Mouse (Mus musculus): ENCODE data around the gene Rpl27. TPM values are rescaled to one million over a fixed set of nuclear protein-coding genes. Genes with fewer than 3 reads are reported as not detected.
"Not testable (repeated sequence)": the region's sequence is repeated elsewhere in the genome, so short reads cannot be mapped to it uniquely, and the experiment has no call there.

The Rpl27 gene
- polyA plus RNA-seq, 1 experiment from 2014 or later, result 344 TPM

DNA sequence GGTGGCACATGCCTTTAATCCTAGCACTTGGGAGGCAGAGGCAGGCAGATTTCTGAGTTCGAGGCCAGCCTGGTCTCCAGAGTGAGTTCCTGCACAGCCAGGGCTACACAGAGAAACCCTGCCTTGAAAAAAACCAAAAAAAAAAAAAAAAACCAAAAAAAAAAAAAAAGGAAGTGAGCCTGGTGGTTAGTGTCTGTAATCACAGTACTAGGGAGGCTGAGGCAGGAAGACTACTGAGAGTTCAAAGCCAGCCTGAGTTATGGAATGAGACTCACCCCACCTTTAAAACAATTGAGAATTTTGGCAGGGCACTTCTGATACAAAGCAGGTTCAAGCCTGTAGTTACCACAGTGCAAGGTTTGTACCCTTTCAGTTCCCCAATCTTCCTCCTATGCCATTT is 31.6 kb downstream of the Rpl27 start:
- H3K36me3 ChIP-seq, result peaks cover 11% of the 10 kb centered on the region; the same call in 1 of the 2 replicates
- H3K27ac ChIP-seq, result peak overlapping the region; percentile 42
- H3K9ac ChIP-seq; H3K4me2 ChIP-seq (replicated peaks); H3K27me3 ChIP-seq; ATAC-seq (ENCODE audit: low FRiP score); H3K9me3 ChIP-seq (replicated peaks); H3K4me3 ChIP-seq: not testable (repeated sequence)
- 87% methylated on average over 1 of the region's 1 CpGs for WGBS
- H3K4me1 ChIP-seq, result peaks cover 54% of the 10 kb centered on the region

DNA sequence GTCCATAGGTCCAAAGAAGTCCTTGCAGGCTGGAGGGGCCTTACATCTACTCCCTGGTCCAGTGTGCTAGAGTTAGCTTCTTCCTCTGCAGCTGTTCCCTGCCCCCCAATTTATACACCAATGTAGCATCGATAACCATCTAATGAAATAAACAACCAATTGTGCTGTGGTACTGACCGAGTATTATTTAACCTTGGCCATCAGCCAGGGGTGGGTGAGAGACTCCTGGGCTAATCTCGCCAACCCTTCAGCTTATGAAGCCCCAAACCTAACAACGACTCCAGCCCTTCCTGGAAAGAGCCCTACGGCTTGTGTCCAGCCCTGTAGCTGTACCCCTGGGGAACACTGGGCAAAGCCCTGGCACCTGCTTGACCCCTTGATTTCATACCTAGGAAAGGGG is 32.2 kb downstream of the Rpl27 start:
- no peak for ATAC-seq (ENCODE audit: low FRiP score)
- H3K9ac ChIP-seq, result no peak overlapping the region
- WGBS, result 70% methylated on average over 5 of the region's 5 CpGs
- H3K9me3 ChIP-seq (replicated peaks), result no peaks in the 10 kb centered on the region
- H3K4me2 ChIP-seq (replicated peaks), result no peak overlapping the region
- peak overlapping the region; percentile 42 for H3K27ac ChIP-seq
- H3K4me1 ChIP-seq, result peaks cover 55% of the 10 kb centered on the region
- H3K27me3 ChIP-seq, result no peaks in the 10 kb centered on the region
- H3K4me3 ChIP-seq, result no peak overlapping the region
- peaks cover 11% of the 10 kb centered on the region; the same call in 1 of the 2 replicates for H3K36me3 ChIP-seq

- not testable (repeated sequence) for H3K9me3 ChIP-seq (replicated peaks); H3K4me2 ChIP-seq (replicated peaks); H3K36me3 ChIP-seq; H3K4me3 ChIP-seq; H3K27me3 ChIP-seq; ATAC-seq (ENCODE audit: low FRiP score); H3K9ac ChIP-seq
- H3K27ac ChIP-seq, result peak overlapping the region; percentile 95; the same call in 1 of the 2 replicates
- peaks cover 57% of the 10 kb centered on the region for H3K4me1 ChIP-seq
- WGBS, result 80% methylated on average over 4 of the region's 4 CpGs
Observed at GRCm38 (mm10) chr11:101476361-101476760, 34.3 kb downstream of the Rpl27 start.

DNA sequence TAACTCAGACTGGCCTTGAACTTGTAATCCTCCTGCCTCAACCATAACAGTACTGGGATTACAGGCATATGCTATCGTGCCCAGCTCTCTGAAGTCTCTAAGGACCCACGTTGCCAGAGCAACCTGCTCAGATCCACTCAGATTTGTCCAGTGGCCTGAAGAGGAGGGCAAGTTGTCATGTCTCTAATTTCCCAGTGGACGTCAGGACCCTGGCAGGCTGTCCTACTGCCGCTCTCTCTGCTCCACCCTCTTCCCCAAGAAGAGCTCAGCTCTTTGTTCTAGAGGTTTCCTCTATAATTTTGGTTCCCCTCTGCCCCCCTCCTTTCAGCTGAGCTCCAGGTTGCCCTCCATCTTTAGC is 35.1 kb downstream of the Rpl27 start:
- Histone ChIP-seq H3K4me1 (peaks cover 51% of the 10 kb centered on the region), H3K27ac (peak overlapping the region; percentile 95), H3K36me3 (no peaks in the 10 kb centered on the region), H3K27me3 (no peaks in the 10 kb centered on the region), H3K9me3 (replicated peaks) (no peaks in the 10 kb centered on the region), H3K4me3 (no peak overlapping the region), H3K9ac (no peak overlapping the region; the same call in 1 of the 2 replicates), H3K4me2 (replicated peaks) (no peak overlapping the region; the same call in 1 of the 2 replicates)
- ATAC-seq (ENCODE audit: low FRiP score), result peak; percentile 77
- WGBS, result 20% methylated on average over 4 of the region's 4 CpGs

- Histone ChIP-seq H3K4me1 (peaks cover 46% of the 10 kb centered on the region), H3K9ac (no peak overlapping the region; the same call in none of the 2 replicates), H3K36me3 (no peaks in the 10 kb centered on the region), H3K4me2 (replicated peaks) (peak overlapping the region; percentile 42), H3K4me3 (no peak overlapping the region), H3K27me3 (no peaks in the 10 kb centered on the region), H3K27ac (peak overlapping the region; percentile 95), H3K9me3 (replicated peaks) (no peaks in the 10 kb centered on the region)
- peak; percentile 87 for ATAC-seq (ENCODE audit: low FRiP score)
- WGBS, result 23% methylated on average over 10 of the region's 10 CpGs
Observed at GRCm38 (mm10) chr11:101477552-101478211, 35.6 kb downstream of the Rpl27 start.

DNA sequence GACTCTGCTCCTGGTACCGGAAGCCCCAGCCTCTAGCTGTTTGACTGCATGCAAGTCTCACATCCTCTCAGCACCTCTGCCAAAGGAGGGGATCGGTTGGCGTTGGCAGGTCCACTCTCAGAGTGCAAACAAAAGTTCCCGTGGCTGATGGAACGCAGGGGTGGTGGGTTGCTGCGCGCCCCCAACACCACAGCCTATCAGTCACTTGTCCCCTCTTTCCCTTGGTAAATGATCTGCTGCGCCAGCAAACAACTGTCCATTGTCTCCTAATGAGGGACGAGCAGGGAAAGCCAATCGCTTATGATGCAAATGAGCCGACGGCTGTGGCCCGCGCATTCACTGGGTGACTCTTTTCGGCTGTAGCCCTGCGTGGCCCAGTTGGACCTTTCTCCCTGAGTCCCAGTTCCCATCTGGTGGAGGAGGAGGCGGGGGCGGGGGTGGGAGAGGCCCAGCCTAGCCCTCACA is 37.1 kb downstream of the Rpl27 start:
- WGBS, result 2% methylated on average over 18 of the region's 18 CpGs
- peak overlapping the region; percentile 95 for H3K27ac ChIP-seq
- H3K9ac ChIP-seq, result peak overlapping the region; percentile 48
- peak overlapping the region; percentile 42 for H3K4me2 ChIP-seq (replicated peaks)
- H3K4me3 ChIP-seq, result peak overlapping the region; percentile 16
- H3K27me3 ChIP-seq, result no peaks in the 10 kb centered on the region
- H3K36me3 ChIP-seq, result no peaks in the 10 kb centered on the region
- peaks cover 47% of the 10 kb centered on the region for H3K4me1 ChIP-seq
- H3K9me3 ChIP-seq (replicated peaks), result no peaks in the 10 kb centered on the region
- peak; percentile 79 for ATAC-seq (ENCODE audit: low FRiP score)

- Histone ChIP-seq H3K4me2 (replicated peaks) (no peak overlapping the region), H3K9me3 (replicated peaks) (no peaks in the 10 kb centered on the region), H3K27ac (peak overlapping the region; percentile 95; the same call in 1 of the 2 replicates), H3K4me1 (peaks cover 48% of the 10 kb centered on the region), H3K9ac (no peak overlapping the region), H3K4me3 (no peak overlapping the region), H3K27me3 (no peaks in the 10 kb centered on the region), H3K36me3 (no peaks in the 10 kb centered on the region)
- ATAC-seq (ENCODE audit: low FRiP score), result no peak
- 58% methylated on average over 6 of the region's 6 CpGs for WGBS
Observed at GRCm38 (mm10) chr11:101480912-101481311, 38.8 kb downstream of the Rpl27 start.

DNA sequence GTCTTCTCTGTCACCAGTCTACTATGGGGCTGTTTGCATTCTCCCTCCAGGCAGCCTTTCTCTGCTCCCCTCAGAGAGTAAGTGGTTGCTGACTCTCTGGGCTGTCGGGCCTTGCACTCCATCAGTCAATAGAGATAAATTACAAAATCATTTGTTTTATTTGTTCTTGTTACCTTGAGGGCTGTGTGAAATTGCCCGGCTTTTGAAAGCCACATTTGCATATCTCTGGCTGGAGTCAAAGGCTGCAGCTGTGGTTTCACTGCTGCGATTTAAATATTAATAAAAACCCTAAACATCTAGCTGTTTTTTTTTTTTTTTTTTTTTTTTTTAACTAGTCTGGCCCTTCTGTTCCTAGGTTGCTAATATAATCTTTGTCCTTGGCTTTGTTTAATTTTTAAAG is 41.7 kb downstream of the Rpl27 start:
- H3K27ac ChIP-seq, result peak overlapping the region; percentile 87
- WGBS, result 31% methylated on average over 3 of the region's 3 CpGs
- H3K4me2 ChIP-seq (replicated peaks), result no peak overlapping the region
- H3K4me3 ChIP-seq, result no peak overlapping the region
- H3K9me3 ChIP-seq (replicated peaks), result no peaks in the 10 kb centered on the region
- H3K9ac ChIP-seq, result no peak overlapping the region
- no peak for ATAC-seq (ENCODE audit: low FRiP score)
- H3K36me3 ChIP-seq, result no peaks in the 10 kb centered on the region; the same call in 1 of the 2 replicates
- peaks cover 34% of the 10 kb centered on the region for H3K4me1 ChIP-seq
- H3K27me3 ChIP-seq, result no peaks in the 10 kb centered on the region

DNA sequence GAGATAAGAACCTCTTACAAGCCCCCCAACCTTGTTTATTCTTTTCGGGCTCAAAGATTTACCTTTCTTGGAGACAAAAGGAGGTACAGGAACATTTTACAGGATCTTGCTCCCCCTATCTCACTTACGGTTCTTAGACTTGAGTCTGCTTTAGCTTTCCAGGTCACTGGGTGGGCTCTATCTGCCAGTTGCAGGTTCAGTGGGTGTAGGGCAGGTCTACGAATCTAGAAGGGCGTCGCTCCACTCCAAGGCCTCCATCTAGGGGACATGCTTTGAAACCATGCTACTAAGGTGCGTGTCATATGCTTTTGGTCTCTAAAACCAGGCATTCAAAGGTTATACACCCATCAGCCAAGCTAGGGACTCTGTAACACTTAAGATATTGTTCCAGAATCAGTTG is 42.1 kb downstream of the Rpl27 start:
- H3K27ac ChIP-seq, result peak overlapping the region; percentile 87
- no peak overlapping the region for H3K4me2 ChIP-seq (replicated peaks)
- H3K4me1 ChIP-seq, result peaks cover 30% of the 10 kb centered on the region
- no peak overlapping the region for H3K4me3 ChIP-seq
- no peaks in the 10 kb centered on the region for H3K9me3 ChIP-seq (replicated peaks)
- 72% methylated on average over 6 of the region's 6 CpGs for WGBS
- H3K9ac ChIP-seq, result no peak overlapping the region
- H3K36me3 ChIP-seq, result no peaks in the 10 kb centered on the region; the same call in 1 of the 2 replicates
- no peaks in the 10 kb centered on the region for H3K27me3 ChIP-seq
- no peak for ATAC-seq (ENCODE audit: low FRiP score)

DNA sequence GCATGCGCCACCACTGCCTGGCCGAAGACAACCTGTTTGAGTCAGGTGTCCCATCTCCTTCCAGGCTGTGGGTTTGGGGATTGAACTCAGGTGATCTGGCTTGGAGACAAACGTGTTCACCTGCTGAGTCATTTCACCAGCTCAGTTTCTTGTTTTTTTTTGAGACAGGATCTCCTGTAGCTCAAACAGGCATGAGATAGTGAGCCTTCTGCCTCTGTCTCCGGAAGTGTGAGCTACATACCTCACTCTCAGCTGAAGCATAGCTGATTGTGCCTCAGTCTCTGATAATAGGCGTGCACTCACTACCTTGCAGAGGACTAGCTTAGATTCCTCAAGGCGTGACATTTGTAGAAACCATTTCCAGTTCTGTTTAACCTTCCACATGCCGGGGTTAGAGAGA is 42.7 kb downstream of the Rpl27 start:
- H3K27me3 ChIP-seq, result no peaks in the 10 kb centered on the region
- ATAC-seq (ENCODE audit: low FRiP score), result no peak
- no peak overlapping the region for H3K4me2 ChIP-seq (replicated peaks)
- no peak overlapping the region for H3K9ac ChIP-seq
- H3K36me3 ChIP-seq, result peaks cover 5% of the 10 kb centered on the region; the same call in 1 of the 2 replicates
- H3K4me1 ChIP-seq, result peaks cover 24% of the 10 kb centered on the region
- no peaks in the 10 kb centered on the region for H3K9me3 ChIP-seq (replicated peaks)
- no peak overlapping the region for H3K4me3 ChIP-seq
- peak overlapping the region; percentile 81; the same call in 1 of the 2 replicates for H3K27ac ChIP-seq
- 88% methylated on average over 7 of the region's 7 CpGs for WGBS

DNA sequence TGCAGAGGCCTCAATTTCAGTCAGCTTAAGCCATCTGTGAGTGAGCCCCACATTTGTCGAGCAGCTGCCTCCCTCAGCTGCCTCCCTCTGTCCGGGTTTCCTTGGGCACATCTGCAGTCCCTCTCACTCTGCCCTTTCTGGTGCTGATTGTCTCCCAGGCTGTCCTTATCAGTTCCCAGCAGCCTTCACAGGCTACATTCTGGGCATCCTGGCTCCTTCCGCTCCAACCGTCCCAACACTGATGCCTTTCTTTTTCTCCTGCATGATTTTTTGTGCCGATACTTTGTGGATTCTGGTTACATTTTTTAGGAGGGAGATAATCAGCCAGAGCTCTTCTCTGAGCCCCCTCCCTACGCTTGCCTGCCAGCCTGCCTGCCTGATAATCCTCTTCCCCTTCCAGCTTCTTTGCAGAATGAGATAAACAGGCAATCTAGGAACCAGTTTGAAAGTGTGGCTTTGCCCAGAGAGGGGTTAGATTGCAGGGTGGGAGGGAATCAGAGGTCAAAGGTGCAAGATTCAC is 43.5 kb downstream of the Rpl27 start:
- Histone ChIP-seq H3K27me3 (no peaks in the 10 kb centered on the region), H3K4me2 (replicated peaks) (no peak overlapping the region), H3K9ac (no peak overlapping the region), H3K36me3 (peaks cover 5% of the 10 kb centered on the region; the same call in 1 of the 2 replicates), H3K27ac (peak overlapping the region; percentile 81), H3K9me3 (replicated peaks) (no peaks in the 10 kb centered on the region), H3K4me3 (no peak overlapping the region), H3K4me1 (peaks cover 18% of the 10 kb centered on the region)
- WGBS, result 50% methylated on average over 6 of the region's 6 CpGs
- ATAC-seq (ENCODE audit: low FRiP score), result no peak; the same call in 1 of the 2 replicates

DNA sequence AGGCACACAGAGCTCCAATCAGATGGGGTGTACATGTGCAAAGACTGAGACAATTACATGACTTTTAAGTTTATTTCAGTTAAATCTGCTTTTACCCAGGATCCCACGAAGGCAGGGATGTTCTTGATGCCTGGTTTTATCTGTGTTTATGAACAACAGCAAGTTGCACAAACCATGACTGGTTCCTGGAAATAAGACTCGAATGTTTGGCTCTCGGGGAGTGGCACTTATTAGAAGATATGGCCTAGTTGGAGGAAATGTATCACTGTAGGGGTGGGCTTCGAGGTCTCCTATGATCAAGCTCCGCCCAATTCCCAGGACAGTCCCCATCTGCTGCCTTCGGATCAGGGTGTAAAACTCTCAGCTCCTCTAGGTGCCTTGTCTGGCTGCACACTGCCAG is 44.0 kb downstream of the Rpl27 start:
- H3K9me3 ChIP-seq (replicated peaks), result no peaks in the 10 kb centered on the region
- H3K9ac ChIP-seq, result no peak overlapping the region
- no peaks in the 10 kb centered on the region for H3K27me3 ChIP-seq
- H3K4me2 ChIP-seq (replicated peaks), result no peak overlapping the region
- WGBS, result 76% methylated on average over 6 of the region's 6 CpGs
- H3K4me1 ChIP-seq, result peaks cover 13% of the 10 kb centered on the region
- H3K27ac ChIP-seq, result peak overlapping the region; percentile 81; the same call in 1 of the 2 replicates
- no peak for ATAC-seq (ENCODE audit: low FRiP score)
- peaks cover 5% of the 10 kb centered on the region; the same call in 1 of the 2 replicates for H3K36me3 ChIP-seq
- no peak overlapping the region for H3K4me3 ChIP-seq

Measured in hindbrain, embryonic 12.5 days (tissue).